Mouse (Mus musculus) lung, postnatal 25 days (tissue): ENCODE results near the gene Denr.
A peak's percentile ranks its signal among the peaks of the same experiment; 100 is the strongest.

Source experiments
- DNase-seq: peaks from one replicate; pipeline ENCODE4 v3.0.0; 2022; ENCODE audit warnings: low spot score

The Denr gene

DNA sequence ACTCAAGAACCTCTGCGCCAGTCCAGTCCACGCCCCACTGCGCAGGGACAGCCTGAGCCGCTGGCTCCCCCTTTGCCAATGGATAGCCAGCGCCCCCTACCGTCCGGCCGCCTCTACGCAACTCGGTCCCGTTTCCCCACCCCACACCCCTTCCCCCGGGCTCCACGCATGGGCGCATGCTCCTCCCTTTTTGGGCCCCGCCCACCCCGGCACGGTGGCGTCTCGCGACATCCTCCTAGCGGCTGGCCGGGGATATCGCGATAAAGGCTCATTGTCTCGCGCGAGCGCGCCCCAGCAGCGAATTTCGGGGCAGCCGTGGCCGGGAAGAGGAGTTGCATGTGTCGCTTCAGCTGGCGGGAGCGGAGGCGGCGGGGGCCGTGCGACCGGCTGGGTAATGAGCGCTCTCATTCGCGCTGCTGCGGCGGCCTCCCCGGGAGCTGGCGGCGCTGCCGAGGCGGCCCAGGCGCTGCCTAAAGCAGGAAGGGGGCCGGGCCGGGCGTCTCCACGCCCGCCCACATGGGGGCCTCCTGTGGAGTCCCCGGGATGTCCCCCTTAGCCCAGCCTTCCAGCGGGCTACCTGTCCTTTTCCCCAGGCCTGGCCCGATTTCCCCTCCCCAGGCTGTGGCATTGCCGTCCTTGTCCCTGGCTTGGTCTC is at the start of gene Denr:
Denr (plus strand) TSS at position 200 of the 655 bp plus-strand sequence.
- peak; percentile 99 for DNase-seq

DNA sequence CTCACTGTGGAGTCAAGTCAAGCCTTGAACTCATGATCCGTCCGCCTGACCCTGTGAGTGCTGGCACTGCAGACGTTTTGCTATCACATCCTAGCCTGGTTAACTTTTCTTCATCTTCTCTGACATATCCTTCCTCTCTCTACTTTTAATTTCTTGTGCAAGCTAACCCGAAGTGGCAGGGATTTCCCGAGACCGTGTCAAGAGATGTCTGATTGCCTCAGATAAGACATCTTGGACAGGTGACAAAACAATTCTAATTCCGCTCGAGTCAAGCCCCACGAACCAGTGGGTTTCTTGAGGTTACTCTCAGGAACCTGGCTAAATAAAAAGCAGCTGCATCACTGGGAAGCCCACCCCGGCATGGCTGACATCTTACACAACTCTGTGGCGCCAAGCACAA is 48.2 kb upstream of the Denr start:
- DNase-seq, result no peak

GRCm38 (mm10) chr5:123862374-123863350 is 44.3 kb upstream of the Denr start:
- peak; percentile 48 for DNase-seq

DNA sequence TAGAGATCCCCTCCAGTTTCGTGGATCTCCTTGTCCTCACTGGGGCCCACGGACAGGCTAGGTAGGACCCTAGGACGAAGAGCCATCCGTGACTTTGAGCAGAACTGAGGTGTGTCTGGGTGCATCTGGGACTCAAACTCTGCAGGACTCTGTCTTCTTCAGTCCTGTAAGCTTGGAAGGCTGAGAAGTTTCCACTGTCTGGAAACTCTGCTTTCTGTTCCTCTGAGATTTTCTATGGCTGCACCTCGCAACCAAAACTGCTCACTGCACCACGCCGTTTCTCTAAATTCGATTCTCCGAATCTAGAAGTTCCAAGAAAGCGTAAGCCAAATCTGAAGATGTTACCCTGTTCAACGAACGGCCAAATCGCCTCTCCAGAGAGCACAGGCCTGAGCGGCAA is 43.0 kb upstream of the Denr start:
- no peak for DNase-seq

DNA sequence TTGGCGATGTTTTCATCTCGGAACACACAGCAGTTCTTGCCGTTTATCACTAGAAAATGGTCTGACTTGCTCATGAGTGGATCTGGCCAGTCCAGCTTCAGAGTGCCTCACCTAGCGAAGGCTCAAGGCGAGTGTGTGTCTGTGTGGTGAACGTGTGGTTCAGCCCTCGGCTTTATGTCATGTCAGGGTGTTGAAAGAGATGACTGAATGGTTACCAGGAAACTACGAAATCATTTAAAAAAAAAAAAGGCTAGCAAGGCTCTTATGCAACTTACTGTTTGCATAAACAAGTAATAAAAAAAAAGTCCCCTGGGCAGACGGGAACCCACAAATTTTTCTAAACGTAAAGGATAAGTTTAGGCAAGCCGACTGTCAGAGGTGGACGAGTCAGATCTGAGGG is 41.6 kb upstream of the Denr start, which contains the start of gene Hcar2:
Hcar2 (minus strand) TSS at position 135 of the 400 bp plus-strand sequence.
- peak; percentile 43 for DNase-seq

DNA sequence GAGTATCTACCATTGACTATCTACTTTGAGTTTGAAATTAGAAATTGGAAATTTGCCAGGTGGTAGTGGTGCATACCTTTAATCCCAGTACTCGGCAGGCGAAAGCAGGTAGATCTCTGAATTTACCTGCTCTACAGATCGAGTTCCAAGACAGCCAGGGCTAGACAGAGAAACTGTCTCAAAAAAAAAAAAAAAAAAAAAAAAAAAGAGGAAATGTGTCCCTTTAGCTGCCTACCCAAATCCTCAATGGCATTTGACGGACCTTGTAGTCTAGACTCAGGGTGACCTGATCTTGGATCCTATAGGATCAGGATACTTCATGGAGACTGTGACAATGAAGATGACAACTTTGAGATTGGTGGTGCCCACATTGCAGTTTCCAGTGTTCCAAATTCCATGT is 40.5 kb upstream of the Denr start:
- no peak for DNase-seq

- DNase-seq, result no peak
Observed at GRCm38 (mm10) chr5:123869615-123870014, 37.4 kb upstream of the Denr start.

GRCm38 (mm10) chr5:123874177-123874576 is 32.8 kb upstream of the Denr start:
- DNase-seq, result no peak

DNA sequence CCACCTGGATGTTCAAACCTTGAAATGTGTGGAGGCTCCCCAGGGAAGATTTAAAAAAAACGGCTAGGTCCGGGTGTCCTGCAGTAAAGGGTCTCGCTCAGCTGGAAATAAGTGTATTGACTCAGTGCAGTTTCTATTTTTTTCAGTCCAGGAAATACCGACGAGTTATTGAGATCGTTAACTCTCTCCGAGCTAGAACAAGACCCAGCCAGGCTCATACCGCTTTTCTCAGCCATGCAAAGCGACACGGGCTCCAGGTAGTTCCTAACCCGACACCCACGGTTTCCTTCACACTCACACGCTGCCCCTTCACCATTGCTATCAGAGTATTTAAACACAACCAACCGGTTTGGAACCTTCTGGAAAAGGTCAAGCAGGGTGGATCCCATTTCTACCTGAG is 28.9 kb upstream of the Denr start:
- no peak for DNase-seq

DNA sequence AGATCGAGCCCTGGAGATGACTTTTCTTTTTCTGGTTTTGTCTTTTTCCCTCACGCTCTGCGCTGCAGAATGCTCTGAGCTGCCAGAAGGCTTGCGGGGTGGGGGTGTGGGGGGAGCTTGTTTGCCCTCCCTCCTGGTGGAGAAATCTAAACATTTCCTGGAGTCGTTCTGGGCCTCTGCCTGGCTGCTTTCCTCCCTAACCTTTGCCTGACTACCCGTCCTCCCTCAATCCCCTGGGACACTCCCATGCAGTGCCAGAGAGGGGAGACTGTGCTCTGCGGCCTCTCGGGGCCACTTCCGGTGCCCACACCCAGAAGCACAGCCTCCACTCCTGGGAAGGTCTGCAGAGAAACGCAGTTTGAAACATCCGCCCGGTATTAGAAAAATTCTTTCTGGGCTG is 27.0 kb upstream of the Denr start, which contains the start of gene Hcar1:
Hcar1 (minus strand) TSS at position 93 of the 400 bp plus-strand sequence.
- DNase-seq, result no peak

GRCm38 (mm10) chr5:123880778-123881177 is 26.2 kb upstream of the Denr start:
- no peak for DNase-seq

- no peak for DNase-seq
Observed at GRCm38 (mm10) chr5:123883891-123884290, 23.1 kb upstream of the Denr start.

GRCm38 (mm10) chr5:123884332-123884731 is 22.6 kb upstream of the Denr start:
- no peak for DNase-seq

- no peak for DNase-seq
Observed at GRCm38 (mm10) chr5:123886365-123886764, 20.6 kb upstream of the Denr start.

- no peak for DNase-seq
Observed at GRCm38 (mm10) chr5:123890312-123890711, 16.7 kb upstream of the Denr start.

- no peak for DNase-seq
Observed at GRCm38 (mm10) chr5:123890987-123891386, 16.0 kb upstream of the Denr start.

DNA sequence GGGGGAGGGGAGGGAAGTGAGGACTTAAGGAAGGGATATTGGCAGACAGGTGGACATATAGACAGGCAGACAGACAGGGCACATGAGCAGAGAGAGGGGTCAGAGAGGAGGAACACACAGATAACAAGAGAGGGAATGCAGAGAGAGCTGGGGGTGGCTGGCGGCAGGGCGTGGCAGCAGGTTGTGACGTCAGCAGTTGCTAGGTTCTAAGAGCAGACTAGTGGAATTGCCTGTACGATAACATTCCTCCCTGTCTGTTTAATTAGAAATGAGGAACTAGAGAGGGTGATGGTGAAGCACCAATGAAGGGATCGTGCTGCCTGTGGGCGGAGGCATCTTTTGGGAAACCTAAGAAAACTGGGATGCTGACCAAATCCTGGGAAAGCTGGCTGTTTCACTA is 15.3 kb upstream of the Denr start:
- no peak for DNase-seq

DNA sequence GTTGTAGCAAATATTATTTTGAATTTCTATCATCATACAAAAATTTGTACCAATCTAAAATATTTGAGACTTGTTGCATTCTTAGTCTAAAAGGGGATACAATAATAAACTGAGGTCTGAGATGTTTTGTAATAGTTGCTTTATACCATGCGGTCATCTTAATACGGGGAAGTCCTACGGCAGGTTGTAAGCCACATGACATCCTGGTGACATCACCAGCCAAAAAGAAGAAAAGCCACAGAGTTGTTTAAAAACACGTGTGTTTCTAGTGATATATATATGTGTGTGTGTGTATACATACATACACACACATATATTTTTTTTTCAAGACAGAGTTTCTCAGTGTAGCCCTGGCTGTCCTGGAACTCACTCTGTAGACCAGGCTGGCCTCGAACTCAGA is 13.5 kb upstream of the Denr start:
- no peak for DNase-seq

- no peak for DNase-seq
Observed at GRCm38 (mm10) chr5:123896395-123896794, 10.6 kb upstream of the Denr start.

DNA sequence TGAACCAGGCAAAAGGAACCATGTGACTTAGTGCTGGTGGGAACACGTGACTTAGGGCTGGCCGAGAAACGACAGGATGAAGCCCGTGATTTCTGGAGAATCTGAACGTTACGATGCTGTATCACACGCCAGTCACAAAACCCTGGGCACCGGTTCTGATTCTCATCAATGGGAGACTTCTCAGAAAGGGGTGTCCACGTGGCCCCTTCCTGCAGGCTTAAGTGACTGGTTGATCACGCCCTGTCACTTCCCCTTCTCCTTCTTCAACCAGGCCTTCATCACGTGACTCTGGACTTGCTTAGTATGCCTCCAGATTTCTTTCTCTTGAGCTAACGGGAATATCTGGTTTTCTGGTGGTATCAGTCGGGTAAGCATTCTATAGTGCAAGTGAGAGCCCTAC is 9.6 kb upstream of the Denr start:
- DNase-seq, result no peak

GRCm38 (mm10) chr5:123904059-123904672 is 2.8 kb upstream of the Denr start:
- DNase-seq, result no peak

- no peak for DNase-seq
Observed at GRCm38 (mm10) chr5:123906146-123906975, 614 bp upstream of the Denr start.
